Mouse (Mus musculus): ENCODE data around the gene Cic.

The Cic gene

GRCm38 (mm10) chr7:25270652-25271633, 3.4 kb downstream of the Cic start:
- DNase-seq = no peak

GRCm38 (mm10) chr7:25271651-25272444, 4.3 kb downstream of the Cic start:
- DNase-seq = no peak

GRCm38 (mm10) chr7:25272445-25273258, 5.1 kb downstream of the Cic start:
- DNase-seq = no peak

GRCm38 (mm10) chr7:25273259-25274241, 6.0 kb downstream of the Cic start:
- DNase-seq = no peak

GRCm38 (mm10) chr7:25274571-25274970, 7.1 kb downstream of the Cic start:
- DNase-seq = no peak

- no peak for DNase-seq
These were observed 7.5 kb downstream of the Cic start for GRCm38 (mm10) chr7:25274996-25275395.

- DNase-seq = no peak
These were observed 8.2 kb downstream of the Cic start for GRCm38 (mm10) chr7:25275555-25276298.

GRCm38 (mm10) chr7:25277405-25277804, 9.9 kb downstream of the Cic start:
- DNase-seq = no peak

- DNase-seq = no peak
These were observed 10.5 kb downstream of the Cic start for GRCm38 (mm10) chr7:25277998-25278340.

- DNase-seq = peak; percentile 79
These were observed 11.0 kb downstream of the Cic start for GRCm38 (mm10) chr7:25278341-25279075.

- DNase-seq = peak; percentile 90
These were observed 11.8 kb downstream of the Cic start for GRCm38 (mm10) chr7:25279076-25279860.

- DNase-seq = peak; percentile 75
These were observed 12.6 kb downstream of the Cic start for GRCm38 (mm10) chr7:25279861-25280791.

GRCm38 (mm10) chr7:25281166-25281733, 13.7 kb downstream of the Cic start:
- no peak for DNase-seq

GRCm38 (mm10) chr7:25281734-25282601, 14.5 kb downstream of the Cic start:
- peak; percentile 99 for DNase-seq

- peak; percentile 44 for DNase-seq
These were observed 15.3 kb downstream of the Cic start for GRCm38 (mm10) chr7:25282731-25283211.

GRCm38 (mm10) chr7:25283637-25284036, 16.1 kb downstream of the Cic start:
- no peak for DNase-seq

- no peak for DNase-seq
These were observed 16.7 kb downstream of the Cic start for GRCm38 (mm10) chr7:25284171-25284570.
